Mouse (Mus musculus): ENCODE results near the gene Hps5.

DNA sequence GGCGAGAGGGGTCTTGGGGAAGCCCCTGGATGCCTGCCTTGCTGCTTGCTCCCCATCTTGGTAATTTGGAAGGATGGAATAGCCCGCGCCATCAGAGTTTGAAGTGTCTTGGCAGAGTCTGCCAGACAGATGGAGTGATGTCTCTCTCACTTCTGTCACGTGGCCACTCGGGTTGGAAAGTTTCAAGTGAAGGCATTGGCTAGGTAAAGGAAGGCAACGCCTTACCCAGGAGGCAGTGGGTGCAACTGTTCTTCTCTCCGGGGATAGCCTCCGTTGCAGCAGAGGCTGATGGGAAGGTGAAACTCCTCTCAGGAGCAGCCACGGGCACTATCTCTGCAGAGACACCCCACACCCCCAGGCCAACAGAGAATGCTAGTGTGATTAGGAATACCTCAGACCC, 75.4 kb downstream of the Hps5 start:
- TF ChIP-seq CTCF (IDR thresholded peaks at IDR 0.05; ENCODE audit: low read depth) (no peak), EP300 (optimal IDR thresholded peaks at IDR 0.05) (no peak)

Measured in stomach, postnatal 0 days (tissue).